Mouse (Mus musculus) embryonic facial prominence, embryonic 13.5 days (tissue): ENCODE results near the gene Ctnnbip1. TPM values are rescaled to one million over a fixed set of nuclear protein-coding genes. Genes with fewer than 3 reads are reported as not detected.
"Not testable (repeated sequence)": the region's sequence is repeated elsewhere in the genome, so short reads cannot be mapped to it uniquely, and the experiment has no call there.

Experiments used
- ATAC-seq: fragments of 200-750 bp; cut with Nextera tagmentation; 2 replicates; pipeline ENCODE4 v1.8.0; 2017; ENCODE audit warnings: low read depth; ENCODE audit not compliant: insufficient number of reproducible peaks, insufficient read depth, low FRiP score, low TSS enrichment
- H3K27ac ChIP-seq: fragments of 300-500 bp; sonication (generic); 2 replicates; pipeline ENCODE4 v1.5.1; 2015; ENCODE audit warnings: moderate library complexity, mild to moderate bottlenecking, inconsistent platforms
- H3K27me3 ChIP-seq: fragments of 300-500 bp; sonication (generic); 2 replicates; pipeline ENCODE4 v1.6.1; 2015; ENCODE audit warnings: mild to moderate bottlenecking, inconsistent platforms
- H3K36me3 ChIP-seq: fragments of 300-500 bp; sonication (generic); 2 replicates; pipeline ENCODE4 v1.6.1; 2015; ENCODE audit warnings: mild to moderate bottlenecking, inconsistent platforms
- H3K4me1 ChIP-seq: fragments of 300-500 bp; sonication (generic); 2 replicates; pipeline ENCODE4 v1.6.1; 2015; ENCODE audit warnings: inconsistent platforms
- H3K4me2 ChIP-seq: fragments of 300-500 bp; sonication (generic); 2 replicates; pipeline ENCODE4 v1.6.1; 2015; ENCODE audit warnings: moderate library complexity, mild to moderate bottlenecking, inconsistent platforms
- H3K4me3 ChIP-seq: fragments of 300-500 bp; sonication (generic); 2 replicates; pipeline ENCODE4 v1.5.1; 2015; ENCODE audit warnings: mild to moderate bottlenecking, inconsistent platforms
- H3K9ac ChIP-seq: fragments of 300-500 bp; sonication (generic); 2 replicates; pipeline ENCODE4 v1.6.1; 2015; ENCODE audit warnings: mild to moderate bottlenecking, inconsistent platforms
- H3K9me3 ChIP-seq: fragments of 300-500 bp; sonication (generic); 2 replicates; pipeline ENCODE4 v1.6.1; 2016; ENCODE audit warnings: inconsistent platforms
- WGBS: fragments of 180-500 bp; shearing (Covaris S2); methylation state at CpG from one replicate; pipeline ENCODE4 v1.1.7; 2015; ENCODE audit warnings: mixed read lengths; 5-methylcytosine and 5-hydroxymethylcytosine counted together
- microRNA-seq: library from miRNA; unstranded; fragments of <30 nt; microRNA quantifications from one replicate; pipeline ENCODE4, GENCODE M21; 2016
- polyA plus RNA-seq: library from polyadenylated mRNA; unstranded; fragments of >200 nt; fragmentation: Nextera tagmentation; extraction: Ambion mirVana; gene quantifications from 2 replicates; pipeline ENCODE4 v1.2.1, GENCODE M21; 2015

Ctnnbip1 gene
- polyA plus RNA-seq, 1 experiment from 2014 or later = 65.4 TPM

GRCm38 (mm10) chr4:149608309-149608638 is 90.2 kb downstream of the Ctnnbip1 start:
- 64% methylated on average over 6 of the region's 6 CpGs for WGBS

DNA sequence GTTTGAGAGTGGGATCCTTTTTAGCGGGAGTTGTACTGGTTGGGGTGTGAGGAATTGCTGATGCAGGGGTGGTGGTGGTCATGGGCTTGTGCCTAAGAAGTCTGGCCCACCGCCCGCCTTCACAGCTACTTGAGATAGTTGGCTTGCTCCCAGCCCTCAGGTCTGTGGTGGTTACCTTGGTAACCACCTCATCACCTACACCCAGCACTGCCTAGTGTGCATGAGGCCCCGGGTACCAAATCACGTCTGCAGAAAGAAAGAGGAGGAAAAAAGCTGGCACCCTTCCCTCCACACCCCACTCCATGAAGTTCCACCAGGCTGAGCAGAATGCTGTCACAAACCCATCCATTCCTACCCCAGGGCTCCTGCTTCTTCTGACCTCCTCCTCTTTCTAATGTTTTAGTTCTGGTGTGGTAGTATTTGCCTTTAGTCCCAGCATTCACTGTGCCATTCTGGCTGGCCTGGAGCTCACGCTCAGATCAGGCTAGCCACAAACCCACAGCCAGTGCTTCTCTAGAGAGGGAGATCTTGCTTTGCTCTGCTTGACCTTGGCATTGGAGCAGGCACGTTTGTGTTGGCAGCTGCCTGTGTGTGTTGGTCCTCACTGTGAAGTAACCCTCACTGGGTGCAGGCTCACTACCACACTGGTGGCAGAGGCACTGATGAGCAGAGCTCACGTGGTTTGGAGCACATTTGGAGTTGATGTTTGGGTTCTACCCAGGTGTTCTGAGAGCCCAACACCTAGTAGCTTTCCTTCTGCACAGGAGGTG is 91.4 kb downstream of the Ctnnbip1 start:
- ATAC-seq = 0 out of 2 replicates have a peak, but pooled peaks have one; percentile 49
- no peak overlapping the region for H3K4me3 ChIP-seq
- H3K27me3 ChIP-seq = no peaks in the 10 kb centered on the region
- no peaks in the 10 kb centered on the region for H3K9me3 ChIP-seq
- peaks cover 23% of the 10 kb centered on the region for H3K4me1 ChIP-seq
- WGBS = 63% methylated on average over 8 of the region's 8 CpGs
- no peak overlapping the region for H3K9ac ChIP-seq
- no peak overlapping the region for H3K4me2 ChIP-seq
- peaks cover 4% of the 10 kb centered on the region; the same call in 1 of the 2 replicates for H3K36me3 ChIP-seq
- peak overlapping the region; percentile 1; the same call in 1 of the 2 replicates for H3K27ac ChIP-seq

More at GRCm38 (mm10) chr4:149608309-149608638, 90.2 kb downstream of the Ctnnbip1 start:
- H3K27me3 ChIP-seq = no peaks in the 10 kb centered on the region
- peaks cover 23% of the 10 kb centered on the region for H3K4me1 ChIP-seq
- no peaks in the 10 kb centered on the region for H3K9me3 ChIP-seq
- no peak overlapping the region for H3K4me3 ChIP-seq
- no peak overlapping the region for H3K9ac ChIP-seq
- no peak overlapping the region for H3K27ac ChIP-seq
- H3K4me2 ChIP-seq = no peak overlapping the region
- H3K36me3 ChIP-seq = no peaks in the 10 kb centered on the region
- 0 out of 2 replicates have a peak, but pooled peaks have one; percentile 56 for ATAC-seq

- Histone ChIP-seq H3K9me3 (peaks cover 5% of the 10 kb centered on the region; the same call in 1 of the 2 replicates), H3K9ac (no peak overlapping the region), H3K4me3 (no peak overlapping the region), H3K27me3 (no peaks in the 10 kb centered on the region), H3K36me3 (peaks cover 22% of the 10 kb centered on the region), H3K27ac (no peak overlapping the region), H3K4me2 (no peak overlapping the region), H3K4me1 (peaks cover 23% of the 10 kb centered on the region)
- ATAC-seq = no peak
- 50% methylated on average over 10 of the region's 10 CpGs for WGBS
Measured at GRCm38 (mm10) chr4:149611376-149612044, 93.5 kb downstream of the Ctnnbip1 start.

GRCm38 (mm10) chr4:149613497-149613896 is 95.5 kb downstream of the Ctnnbip1 start:
- WGBS = 63% methylated on average over 6 of the region's 6 CpGs
- H3K27me3 ChIP-seq, H3K4me1 ChIP-seq, H3K4me2 ChIP-seq, H3K9me3 ChIP-seq, H3K9ac ChIP-seq, H3K4me3 ChIP-seq, H3K27ac ChIP-seq: not testable (repeated sequence)
- peaks cover 26% of the 10 kb centered on the region for H3K36me3 ChIP-seq
- peak; percentile 48; the same call in 1 of the 2 replicates for ATAC-seq

- H3K27me3 ChIP-seq = no peaks in the 10 kb centered on the region
- no peak overlapping the region for H3K4me3 ChIP-seq
- ATAC-seq = no peak
- H3K4me1 ChIP-seq = no peaks in the 10 kb centered on the region
- 98% methylated on average over 3 of the region's 3 CpGs for WGBS
- no peak overlapping the region for H3K27ac ChIP-seq
- H3K4me2 ChIP-seq = no peak overlapping the region
- H3K9me3 ChIP-seq = peaks cover 5% of the 10 kb centered on the region; the same call in 1 of the 2 replicates
- H3K36me3 ChIP-seq = peaks cover 26% of the 10 kb centered on the region
- H3K9ac ChIP-seq = no peak overlapping the region
Measured at GRCm38 (mm10) chr4:149614869-149615268, 96.8 kb downstream of the Ctnnbip1 start.

Small RNAs within 50 kb of the gene (microRNA-seq; reads per million reads assigned to microRNA genes)
- 1.1 reads per million for gene Mir5616

Other genes starting within 250 kb of the Ctnnbip1 start
- gene Kif1b, start 210.5 kb upstream of the Ctnnbip1 start, polyA plus RNA-seq = 42.8 and 53.9 TPM in 2 replicates
- gene Ube4b, start 91.5 kb upstream of the Ctnnbip1 start, polyA plus RNA-seq = 48.7 and 49.4 TPM in 2 replicates
- gene Rbp7, start 63.3 kb upstream of the Ctnnbip1 start, polyA plus RNA-seq = 0.52 TPM in 1 of 2 replicates, not detected in the other
- 0.37 TPM in 1 of 2 replicates, not detected in the other for gene Tmem274, start 40.9 kb upstream of the Ctnnbip1 start, polyA plus RNA-seq
- 9.2 and 10.2 TPM in 2 replicates for gene Nmnat1, start 33.0 kb upstream of the Ctnnbip1 start, polyA plus RNA-seq
- 56.5 TPM in 2 replicates for gene Lzic, start 33.0 kb upstream of the Ctnnbip1 start, polyA plus RNA-seq
- 21.5 and 51.2 TPM in 2 replicates for gene Clstn1, start 68.2 kb downstream of the Ctnnbip1 start, polyA plus RNA-seq
- gene Pik3cd, start 184.3 kb downstream of the Ctnnbip1 start, polyA plus RNA-seq = 4.4 and 4.9 TPM in 2 replicates
- 31.8 and 33.7 TPM in 2 replicates for gene Tmem201, start 219.8 kb downstream of the Ctnnbip1 start, polyA plus RNA-seq